In genomic region chr11:51967443-51968401, GRCm38 (mm10) we compare ENCODE assay signal across 7 mouse cellular contexts. TPM values are rescaled to one million over a fixed set of nuclear protein-coding genes. Genes with fewer than 3 reads are reported as not detected.
DNase-seq lines count a peak whose midpoint lies in the region; ATAC-seq and TF ChIP-seq lines count a peak whose summit lies in the region.

TSS of gene Cdkn2aipnl (plus strand) at chr11:51967661.

- H3K4me3 ChIP-seq in embryonic facial prominence, embryonic 12.5 days = peak within 1 kb of the TSS; percentile 70
- peak within 1 kb of the TSS; percentile 71 for H3K4me3 ChIP-seq in kidney, adult 2 months (ENCODE audit: insufficient read depth, low read depth, low read length)
- H3K4me3 ChIP-seq in limb, embryonic 12.5 days (replicated peaks) = peak within 1 kb of the TSS; percentile 75
- H3K4me3 ChIP-seq in midbrain, embryonic 15.5 days = peak within 1 kb of the TSS; percentile 72
- peak within 1 kb of the TSS; percentile 89 for H3K4me3 ChIP-seq in spleen, adult 2 months (ENCODE audit: extremely low read depth, insufficient read depth, insufficient read length)

- peak within 1 kb of the TSS; percentile 2; the same call in 1 of the 2 replicates for H3K27ac ChIP-seq in embryonic facial prominence, embryonic 12.5 days
- no peak within 1 kb of the TSS for H3K27ac ChIP-seq in kidney, adult 2 months (ENCODE audit: insufficient read depth, low read depth, low read length)
- H3K27ac ChIP-seq in limb, embryonic 12.5 days = peak within 1 kb of the TSS; percentile 73
- peak within 1 kb of the TSS; percentile 76 for H3K27ac ChIP-seq in midbrain, embryonic 15.5 days
- peak within 1 kb of the TSS; percentile 79 for H3K27ac ChIP-seq in spleen, adult 2 months (ENCODE audit: insufficient read depth, low read length)

- no peaks in the 10 kb centered on the region for H3K9me3 ChIP-seq in embryonic facial prominence, embryonic 12.5 days
- no peaks in the 10 kb centered on the region for H3K9me3 ChIP-seq in limb, embryonic 12.5 days
- no peaks in the 10 kb centered on the region for H3K9me3 ChIP-seq in midbrain, embryonic 15.5 days

- peak; percentile 97 for DNase-seq in adrenal gland, postnatal 25 days
- peak; percentile 95 to 100 for DNase-seq in heart, adult 18-20 months
- DNase-seq in kidney, adult 2 months = peak; percentile 97
- DNase-seq in spleen, adult 2 months (ENCODE audit: low read depth in 1 of 2, low spot score in 2 of 2) = peak; percentile 89 to 98

- H3K4me1 ChIP-seq in embryonic facial prominence, embryonic 12.5 days = peaks cover 7% of the 10 kb centered on the region; the same call in 1 of the 2 replicates
- no peaks in the 10 kb centered on the region for H3K4me1 ChIP-seq in kidney, adult 2 months (ENCODE audit: control insufficient read depth, insufficient read depth, low read length)
- peaks cover 9% of the 10 kb centered on the region; the same call in 1 of the 2 replicates for H3K4me1 ChIP-seq in limb, embryonic 12.5 days (replicated peaks)
- H3K4me1 ChIP-seq in midbrain, embryonic 15.5 days = peaks cover 18% of the 10 kb centered on the region
- H3K4me1 ChIP-seq in spleen, adult 2 months (ENCODE audit: control insufficient read depth, insufficient read depth, insufficient read length) = peaks cover 5% of the 10 kb centered on the region; the same call in 1 of the 2 replicates

- H3K27me3 ChIP-seq in embryonic facial prominence, embryonic 12.5 days = no peaks in the 10 kb centered on the region
- no peaks in the 10 kb centered on the region for H3K27me3 ChIP-seq in kidney, adult 2 months (replicated peaks; ENCODE audit: control insufficient read depth, insufficient read depth, low read length)
- H3K27me3 ChIP-seq in limb, embryonic 12.5 days = no peaks in the 10 kb centered on the region
- H3K27me3 ChIP-seq in midbrain, embryonic 15.5 days (replicated peaks) = no peaks in the 10 kb centered on the region
- no peaks in the 10 kb centered on the region for H3K27me3 ChIP-seq in spleen, adult 2 months (ENCODE audit: control insufficient read depth, insufficient read depth, low read length)

- peak; percentile 81 for TF ChIP-seq CTCF in kidney, adult 2 months (conservative IDR thresholded peaks at IDR 0.05; ENCODE audit: insufficient read depth, insufficient read length, low read depth, low read length)
- TF ChIP-seq CTCF in spleen, adult 2 months (IDR thresholded peaks at IDR 0.05; ENCODE audit: extremely low read depth, insufficient read depth, insufficient read length, insufficient replicate concordance) = peak; percentile 91

- peak; percentile 87 for ATAC-seq in embryonic facial prominence, embryonic 12.5 days (ENCODE audit: insufficient number of reproducible peaks, insufficient read depth, low FRiP score, low TSS enrichment)
- peak; percentile 80 for ATAC-seq in limb, embryonic 12.5 days (ENCODE audit: insufficient number of reproducible peaks, insufficient read depth, low FRiP score, low TSS enrichment, low read depth)
- ATAC-seq in midbrain, embryonic 15.5 days (replicated peaks) = peak; percentile 98

- H3K4me2 ChIP-seq in embryonic facial prominence, embryonic 12.5 days (replicated peaks) = peak within 1 kb of the TSS; percentile 84
- H3K4me2 ChIP-seq in limb, embryonic 12.5 days = peak within 1 kb of the TSS; percentile 88
- H3K4me2 ChIP-seq in midbrain, embryonic 15.5 days = peak within 1 kb of the TSS; percentile 85

- no peak for TF ChIP-seq POLR2A in kidney, adult 2 months (IDR thresholded peaks at IDR 0.05; ENCODE audit: low read depth, low read length)
- peak; percentile 69 for TF ChIP-seq POLR2A in spleen, adult 2 months (IDR thresholded peaks at IDR 0.05; ENCODE audit: low read depth, low read length)

- peak within 1 kb of the TSS; percentile 73 for H3K9ac ChIP-seq in embryonic facial prominence, embryonic 12.5 days
- peak within 1 kb of the TSS; percentile 76 for H3K9ac ChIP-seq in limb, embryonic 12.5 days (replicated peaks)
- H3K9ac ChIP-seq in midbrain, embryonic 15.5 days = peak within 1 kb of the TSS; percentile 85

- peaks cover 26% of the 10 kb centered on the region for H3K36me3 ChIP-seq in embryonic facial prominence, embryonic 12.5 days
- H3K36me3 ChIP-seq in kidney, adult 2 months (ENCODE audit: control insufficient read depth, insufficient read depth, low read length) = no peaks in the 10 kb centered on the region
- H3K36me3 ChIP-seq in limb, embryonic 12.5 days = peaks cover 35% of the 10 kb centered on the region
- H3K36me3 ChIP-seq in midbrain, embryonic 15.5 days (replicated peaks) = peaks cover 22% of the 10 kb centered on the region
- H3K36me3 ChIP-seq in spleen, adult 2 months (ENCODE audit: control insufficient read depth, insufficient read depth, low read length) = peaks cover 17% of the 10 kb centered on the region

- 3% methylated on average over 63 of the region's 63 CpGs for WGBS in embryonic facial prominence, embryonic 12.5 days
- 2% methylated on average over 63 of the region's 63 CpGs for WGBS in kidney, adult 2 months
- 1% methylated on average over 63 of the region's 63 CpGs for WGBS in limb, embryonic 12.5 days
- WGBS in midbrain, embryonic 15.5 days = 3% methylated on average over 63 of the region's 63 CpGs
- under 1% methylated on average over 60 of the region's 63 CpGs for WGBS in spleen, adult 2 months

RNA-seq across cellular contexts. Expression of gene Cdkn2aipnl, which starts in this region (rescaled TPM):
- total RNA-seq in adrenal gland, postnatal 25 days (2021) = 20.1 and 20.5 TPM in 2 replicates
- 104 and 110 TPM in 2 replicates for polyA plus RNA-seq in embryonic facial prominence, embryonic 12.5 days (2016; fragmentation: Nextera tagmentation; extraction: Ambion mirVana)
- 10 to 100 TPM; 10.5 to 11.3 TPM for total RNA-seq in heart, adult 18-20 months (2021)
- 15.6 and 17.2 TPM in 2 replicates for polyA plus RNA-seq in kidney, adult 2 months (2012; rRNA removed)
- 107 and 109 TPM in 2 replicates for polyA plus RNA-seq in limb, embryonic 12.5 days (2016; fragmentation: Nextera tagmentation; extraction: Ambion mirVana)
- polyA plus RNA-seq in midbrain, embryonic 15.5 days (2015; fragmentation: Nextera tagmentation; extraction: Ambion mirVana) = 120 and 121 TPM in 2 replicates
- 22.7 TPM in 2 replicates for polyA plus RNA-seq in spleen, adult 2 months (2012; rRNA removed)
